Mouse (Mus musculus): Measurements from ENCODE around the gene Wdr59.

DNA sequence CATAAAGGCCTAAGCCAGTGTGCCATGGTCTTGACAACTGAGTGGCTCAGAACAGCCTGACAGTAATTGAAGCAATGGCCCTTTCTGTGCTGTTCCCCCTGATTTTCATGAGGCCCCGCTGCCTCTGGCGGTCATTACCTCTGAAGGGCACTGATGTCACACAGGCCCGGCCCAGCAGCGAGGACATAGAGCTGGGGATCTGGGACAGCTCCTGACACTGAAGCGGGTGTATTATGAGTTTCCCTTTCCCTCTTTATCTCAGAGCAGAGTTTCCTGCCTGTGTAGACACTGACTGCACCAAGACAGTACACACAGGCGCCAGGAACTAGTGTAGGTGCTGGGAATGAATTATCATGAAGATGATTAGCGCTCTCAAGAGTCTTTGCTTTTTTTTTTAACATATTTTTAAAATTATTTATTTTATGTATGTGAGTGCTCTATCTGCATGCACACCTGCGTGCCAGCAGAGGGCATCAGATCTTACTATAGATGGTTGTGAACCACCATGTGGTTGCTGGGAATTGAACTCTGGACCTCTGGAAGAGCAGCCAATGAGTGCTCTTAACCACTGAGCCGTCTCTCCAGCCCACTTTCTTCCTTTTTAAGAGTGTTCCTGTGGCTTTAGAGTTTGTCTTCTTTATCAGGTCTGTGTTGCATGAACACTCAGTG, 22.0 kb upstream of the Wdr59 start:
- TF ChIP-seq CTCF (IDR thresholded peaks at IDR 0.05; ENCODE audit: insufficient read depth, low read depth, low read length) = no peak
- no peak for TF ChIP-seq POLR2A (IDR thresholded peaks at IDR 0.05; ENCODE audit: insufficient read depth, low read depth, low read length)
